Mouse (Mus musculus) heart, adult 2 months (tissue): ENCODE measurements at regions not wholly inside any gene's neighbourhood (a gene's known extent, or its start where the extent isn't known, plus 50 kb on each side); places are given as distances from the start of the nearest gene placed in this dataset.

Experiments
- DNase-seq, 2 experiments: peaks; one replicate each; pipeline ENCODE4 v3.0.0; 2021
- H3K27ac ChIP-seq: fragments of 200-600 bp; 2 replicates; pipeline ENCODE4 v1.8.1; 2022
- H3K27me3 ChIP-seq: fragments of 200-500 bp; 2 replicates; pipeline ENCODE4 v1.6.1; 2012; ENCODE audit warnings: mild to moderate bottlenecking, low read length, inconsistent platforms, mixed read lengths; ENCODE audit not compliant: control insufficient read depth, insufficient read depth
- H3K36me3 ChIP-seq: fragments of 200-500 bp; 2 replicates; pipeline ENCODE4 v1.6.1; 2012; ENCODE audit warnings: low read length, inconsistent platforms; ENCODE audit not compliant: control insufficient read depth, insufficient read depth
- H3K4me1 ChIP-seq: fragments of 200-500 bp; 2 replicates; pipeline ENCODE4 v1.6.1; 2011; ENCODE audit warnings: low read length; ENCODE audit not compliant: control insufficient read depth, insufficient read depth
- H3K4me3 ChIP-seq: fragments of 200-600 bp; 2 replicates; pipeline ENCODE4 v1.8.1; 2022
- H3K79me2 ChIP-seq: fragments of 200-500 bp; replicated peaks from 2 replicates; pipeline ENCODE4 v1.6.1; 2012; ENCODE audit warnings: mild to moderate bottlenecking, inconsistent platforms, low read length, moderate library complexity, mixed read lengths; ENCODE audit not compliant: control insufficient read depth, insufficient read depth
- H3K9ac ChIP-seq: fragments of 200-500 bp; 2 replicates; pipeline ENCODE4 v1.6.1; 2012; ENCODE audit warnings: low read depth, mild to moderate bottlenecking, control low read depth, inconsistent platforms, low read length, mixed read lengths
- CTCF ChIP-seq: fragments of 200-600 bp; IDR thresholded peaks from 2 replicates; pipeline ENCODE4 v1.8.1; 2022; ENCODE audit warnings: antibody characterized with exemption, mild to moderate bottlenecking, moderate library complexity
- EP300 ChIP-seq: fragments of 200-500 bp; IDR thresholded peaks from 2 replicates; pipeline ENCODE4 v1.6.1; 2011; ENCODE audit warnings: low read depth, low read length, control low read depth; ENCODE audit not compliant: insufficient read depth
- POLR2A ChIP-seq: fragments of 200-500 bp; IDR thresholded peaks from 2 replicates; pipeline ENCODE4 v1.6.1; 2011; ENCODE audit warnings: mild to moderate bottlenecking, low read depth, low read length, control low read depth; ENCODE audit not compliant: insufficient read depth
- WGBS: fragments of 180-500 bp; shearing (Covaris S2); methylation state at CpG from one replicate; pipeline ENCODE4 v1.1.7; 2018; 5-methylcytosine and 5-hydroxymethylcytosine counted together
- intact Hi-C: fragments of 180-260 bp; cut with DNase I; formaldehyde crosslinking; loops from one replicate; pipeline ENCODE4 v1.15.1; 2025

- intact Hi-C loops, result no loop called here
- Histone ChIP-seq H3K4me1 (peaks cover 3% of the 10 kb centered on the region), H3K79me2 (no peaks in the 10 kb centered on the region), H3K9ac (no peak overlapping the region), H3K27me3 (no peaks in the 10 kb centered on the region), H3K27ac (no peak overlapping the region), H3K4me3 (no peak overlapping the region), H3K36me3 (no peaks in the 10 kb centered on the region)
- TF ChIP-seq EP300 (no peak), POLR2A (no peak), CTCF (no peak)
- WGBS, result 47% methylated on average over 4 of the region's 4 CpGs
- DNase-seq, result no peak
Observed at GRCm38 (mm10) chrX:12249071-12249470, 88.9 kb upstream of the Bcor start.

DNA sequence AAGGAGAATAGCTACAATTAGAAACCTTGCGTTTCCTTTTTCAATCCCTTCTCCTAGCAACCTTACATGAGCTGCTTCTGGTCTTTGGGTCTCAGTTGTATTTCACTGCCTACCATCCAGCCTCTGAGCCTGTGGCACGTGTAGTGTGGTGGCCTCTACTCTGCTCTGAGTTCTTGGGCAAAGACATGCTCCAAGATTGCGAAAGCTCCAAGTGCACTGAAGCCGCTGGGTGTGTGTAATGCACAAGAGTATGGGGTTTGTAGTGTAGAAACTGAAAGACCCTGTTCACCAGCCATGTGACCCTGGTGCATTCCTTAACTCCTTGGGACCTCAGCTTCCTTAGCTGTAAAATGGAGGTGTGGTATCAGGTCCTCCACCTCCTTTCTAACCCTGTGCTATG, 89.8 kb upstream of the Bcor start:
- DNase-seq, result no peak
- Histone ChIP-seq H3K27ac (no peak overlapping the region), H3K9ac (no peak overlapping the region), H3K4me1 (peaks cover 3% of the 10 kb centered on the region), H3K79me2 (no peaks in the 10 kb centered on the region), H3K4me3 (no peak overlapping the region), H3K36me3 (no peaks in the 10 kb centered on the region), H3K27me3 (no peaks in the 10 kb centered on the region)
- intact Hi-C loops, result loop anchor here (2.0 to 10.0 kb wide), 3 partner anchors 163 to 618 kb away; no protein-coding TSS in a partner anchor
- TF ChIP-seq EP300 (no peak), POLR2A (no peak), CTCF (no peak)
- WGBS, result 89% methylated on average over 4 of the region's 4 CpGs

GRCm38 (mm10) chrX:12251853-12252679, 91.9 kb upstream of the Bcor start:
- 18% methylated on average over 32 of the region's 32 CpGs for WGBS
- Histone ChIP-seq H3K9ac (peak overlapping the region; percentile 41), H3K36me3 (no peaks in the 10 kb centered on the region), H3K27ac (peak overlapping the region; percentile 50), H3K27me3 (no peaks in the 10 kb centered on the region), H3K4me1 (peaks cover 3% of the 10 kb centered on the region), H3K79me2 (no peaks in the 10 kb centered on the region), H3K4me3 (peak overlapping the region; percentile 40)
- DNase-seq, result peak; percentile 73 to 77
- intact Hi-C loops, result loop anchor here (1.0 to 10.0 kb wide), 4 partner anchors 92 to 620 kb away; partner anchors contain the start of gene Bcor
- no peak for TF ChIP-seq POLR2A
- peak; percentile 77 for TF ChIP-seq CTCF
- peak; percentile 59; the same call in 1 of the 2 replicates for TF ChIP-seq EP300

DNA sequence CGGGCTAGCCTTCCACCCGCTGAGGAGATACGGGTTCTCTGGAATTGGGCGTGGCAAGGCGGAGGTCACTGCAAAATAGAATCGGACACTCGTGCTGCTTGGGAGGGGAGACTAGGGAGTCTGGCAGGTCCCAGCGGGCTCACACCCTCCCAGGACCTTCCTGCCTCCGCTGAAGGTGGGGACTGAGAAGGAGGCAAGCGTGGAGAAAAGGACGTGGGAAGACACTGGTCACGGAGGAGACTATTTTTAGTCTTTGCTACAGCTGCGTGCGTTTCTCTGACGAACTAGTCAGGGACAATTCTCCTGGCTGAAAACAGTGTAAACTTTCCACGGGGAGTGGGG, 92.5 kb upstream of the Bcor start:
- intact Hi-C loops, result loop anchor here (1.0 to 10.0 kb wide), 3 partner anchors 92 to 620 kb away; partner anchors contain the start of gene Bcor
- Histone ChIP-seq H3K36me3 (no peaks in the 10 kb centered on the region), H3K4me3 (peak overlapping the region; percentile 40), H3K9ac (peak overlapping the region; percentile 41), H3K4me1 (peaks cover 3% of the 10 kb centered on the region), H3K79me2 (no peaks in the 10 kb centered on the region), H3K27ac (peak overlapping the region; percentile 50), H3K27me3 (no peaks in the 10 kb centered on the region)
- WGBS, result 8% methylated on average over 16 of the region's 16 CpGs
- no peak for DNase-seq
- TF ChIP-seq CTCF, result no peak
- no peak for TF ChIP-seq POLR2A
- no peak for TF ChIP-seq EP300

DNA sequence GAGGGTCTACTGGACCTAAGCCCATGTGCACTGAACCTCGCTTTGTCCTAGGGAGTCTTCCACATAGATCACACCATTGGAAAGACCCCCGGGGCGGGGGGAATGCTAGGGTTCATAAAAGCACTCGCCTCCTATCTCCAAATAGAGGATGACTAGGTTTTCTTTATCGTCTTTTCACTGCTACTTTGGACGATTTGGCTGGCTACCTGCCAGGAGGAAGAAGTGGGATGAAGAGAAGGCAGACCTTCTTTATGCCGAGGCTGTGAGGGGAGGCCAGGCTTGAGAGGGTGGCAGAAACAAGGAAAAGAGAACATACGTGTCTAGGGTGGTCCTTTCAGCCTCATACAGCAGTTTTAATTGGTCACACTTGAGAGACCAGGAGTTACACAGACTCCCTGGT, 96.6 kb upstream of the Bcor start:
- Histone ChIP-seq H3K79me2 (no peaks in the 10 kb centered on the region), H3K9ac (no peak overlapping the region), H3K4me1 (no peaks in the 10 kb centered on the region), H3K27ac (no peak overlapping the region), H3K27me3 (no peaks in the 10 kb centered on the region), H3K36me3 (no peaks in the 10 kb centered on the region), H3K4me3 (no peak overlapping the region)
- intact Hi-C loops, result loop anchor here (10.0 kb wide), 1 partner anchor 252 kb away; no protein-coding TSS in a partner anchor
- no peak for TF ChIP-seq POLR2A
- no peak for TF ChIP-seq EP300
- TF ChIP-seq CTCF, result no peak
- DNase-seq, result no peak
- WGBS, result 59% methylated on average over 8 of the region's 8 CpGs

DNA sequence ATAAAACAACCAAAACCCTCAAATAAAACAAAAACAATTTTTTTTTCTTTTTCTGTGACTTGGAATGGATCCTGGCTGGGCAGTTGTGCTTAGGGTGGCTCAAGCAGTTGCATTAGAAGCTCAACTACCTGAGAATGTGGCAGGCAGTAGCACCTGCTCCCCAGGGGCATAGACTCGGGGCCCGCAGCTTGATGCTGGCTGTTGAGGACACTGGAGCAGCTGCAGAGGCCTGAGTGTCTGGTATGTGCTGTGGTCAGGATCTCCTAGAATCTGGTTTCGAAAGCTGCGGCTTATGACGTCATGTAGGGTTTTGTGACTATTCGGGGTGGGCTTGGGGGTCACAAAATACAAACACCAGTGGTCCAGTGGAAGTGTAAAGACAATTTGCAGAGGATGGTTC, 103.7 kb upstream of the Bcor start:
- TF ChIP-seq EP300 (no peak), POLR2A (no peak), CTCF (no peak)
- H3K4me1 ChIP-seq, result no peaks in the 10 kb centered on the region
- no peaks in the 10 kb centered on the region for H3K36me3 ChIP-seq
- no peak for DNase-seq
- H3K9ac ChIP-seq, result no peak overlapping the region
- H3K79me2 ChIP-seq, result no peaks in the 10 kb centered on the region
- H3K27ac ChIP-seq, result no peak overlapping the region
- 90% methylated on average over 6 of the region's 6 CpGs for WGBS
- H3K27me3 ChIP-seq, result no peaks in the 10 kb centered on the region
- intact Hi-C loops, result no loop called here
- no peak overlapping the region for H3K4me3 ChIP-seq
